Mouse (Mus musculus): ENCODE data around the gene Gm16381. TPM values are rescaled to one million over a fixed set of nuclear protein-coding genes. Genes with fewer than 3 reads are reported as not detected.
"Not testable (repeated sequence)": the region's sequence is repeated elsewhere in the genome, so short reads cannot be mapped to it uniquely, and the experiment has no call there.

The Gm16381 gene
- not detected for total RNA-seq (2021)
- long read RNA-seq, experiment 1, result 0 reads
- long read RNA-seq, experiment 2, result 0 reads

DNA sequence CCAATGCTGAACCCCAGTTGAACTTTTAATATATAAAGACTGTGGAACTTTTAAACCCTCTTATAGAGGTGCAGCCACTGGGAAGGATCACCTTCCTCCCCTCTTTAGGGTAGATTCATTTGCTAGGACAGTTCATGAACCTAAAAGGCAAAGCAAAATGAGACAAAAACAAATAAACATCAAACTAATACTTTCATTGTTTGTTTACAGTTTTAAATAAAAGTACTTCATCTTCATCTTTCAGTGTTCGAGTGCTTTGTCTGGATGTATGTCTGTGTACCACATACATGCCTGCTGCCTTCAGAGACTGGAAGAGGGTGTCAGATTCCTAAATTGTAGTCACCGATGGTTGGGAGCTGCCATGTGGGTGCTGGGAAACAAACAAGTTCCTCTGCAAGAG lies at the start of gene Gm16381:
Gm16381 (minus strand) TSS at position 101 of the 400 bp plus-strand sequence.
- not testable (repeated sequence) for DNase-seq (ENCODE audit: low spot score in 2 of 2)

DNA sequence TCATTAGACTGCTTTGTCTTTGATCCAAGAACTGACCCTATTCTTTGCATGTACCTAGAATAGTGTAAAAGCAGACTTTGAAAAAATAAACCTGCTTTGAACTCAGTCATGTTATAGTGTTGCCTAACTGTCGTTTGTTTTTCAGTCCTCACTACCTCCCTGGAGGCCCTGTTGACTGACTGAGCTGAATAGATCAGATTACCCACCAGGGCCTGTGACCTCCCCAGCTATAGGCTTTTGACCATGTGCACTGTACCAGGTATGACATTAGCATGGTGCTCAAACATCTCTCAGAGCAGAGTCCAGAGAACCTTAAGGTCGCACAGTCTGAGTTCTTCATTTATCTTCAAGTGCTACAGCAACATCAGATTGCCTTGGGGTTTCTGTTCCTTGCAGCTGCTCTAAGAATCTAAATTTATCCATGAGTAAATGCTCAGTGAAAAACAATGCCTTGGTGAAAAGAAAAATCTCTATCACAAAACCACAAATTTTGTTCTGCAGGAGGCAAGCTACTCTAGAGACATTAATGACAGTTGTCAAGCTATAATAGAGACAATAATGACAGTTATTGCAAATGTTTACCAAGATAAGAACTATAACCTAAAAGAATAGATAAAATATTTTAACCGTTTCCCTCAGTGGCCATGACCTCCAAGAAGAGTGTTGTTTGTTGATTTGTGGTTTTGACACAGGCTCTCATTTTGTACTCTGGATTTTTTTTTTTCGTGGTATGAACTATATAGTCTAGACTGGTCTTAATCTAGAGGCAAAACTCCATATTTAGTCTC lies 8.7 kb upstream of the Gm16381 start:
- not testable (repeated sequence) for DNase-seq (ENCODE audit: low spot score in 2 of 2)

DNA sequence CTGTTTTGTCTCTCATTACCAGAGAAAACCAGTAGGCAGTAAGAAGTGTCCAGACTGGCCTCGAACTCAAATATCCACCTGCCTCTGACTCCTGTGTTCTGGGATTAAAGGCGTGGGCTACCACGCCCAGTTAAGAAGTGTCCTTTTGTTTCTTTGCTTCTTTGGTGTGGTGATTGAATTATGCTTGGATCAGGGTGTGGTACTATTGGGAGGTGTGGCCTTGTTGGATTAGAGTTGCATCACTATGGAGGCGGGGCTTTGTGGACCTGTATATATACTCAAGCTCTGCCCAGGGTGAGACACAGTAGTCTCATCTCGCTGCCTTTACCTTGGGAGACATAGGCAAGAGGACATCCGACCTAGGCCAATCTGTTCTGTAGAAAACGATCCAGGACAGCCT lies 25.9 kb downstream of the Gm16381 start, which contains the start of gene Gm4027:
Gm4027 (plus strand) TSS at position 301 of the 400 bp plus-strand sequence.
- not testable (repeated sequence) for DNase-seq (ENCODE audit: low spot score in 2 of 2)

DNA sequence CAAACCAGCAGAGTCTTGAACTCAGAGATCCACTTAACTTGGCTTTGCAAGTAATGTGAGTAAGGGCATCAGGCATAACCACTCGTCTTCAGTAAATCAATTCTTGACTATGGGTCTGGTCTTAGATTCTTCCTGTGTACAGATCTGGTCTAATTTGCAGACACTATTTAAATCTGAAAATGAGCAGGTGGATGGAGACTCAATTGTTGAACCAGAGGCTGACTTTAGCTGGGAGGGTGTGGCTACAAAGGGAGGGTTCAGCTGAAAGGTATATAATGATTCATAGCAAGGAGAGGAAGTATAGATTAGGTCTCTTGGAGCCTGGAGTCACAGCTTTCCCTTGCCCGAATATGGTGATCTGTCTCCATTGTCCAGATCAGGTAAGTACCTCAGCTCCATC lies 42.0 kb downstream of the Gm16381 start, which contains the start of gene Oog1:
Oog1 (plus strand) TSS at position 301 of the 400 bp plus-strand sequence.
- not testable (repeated sequence) for DNase-seq (ENCODE audit: low spot score in 2 of 2)

DNA sequence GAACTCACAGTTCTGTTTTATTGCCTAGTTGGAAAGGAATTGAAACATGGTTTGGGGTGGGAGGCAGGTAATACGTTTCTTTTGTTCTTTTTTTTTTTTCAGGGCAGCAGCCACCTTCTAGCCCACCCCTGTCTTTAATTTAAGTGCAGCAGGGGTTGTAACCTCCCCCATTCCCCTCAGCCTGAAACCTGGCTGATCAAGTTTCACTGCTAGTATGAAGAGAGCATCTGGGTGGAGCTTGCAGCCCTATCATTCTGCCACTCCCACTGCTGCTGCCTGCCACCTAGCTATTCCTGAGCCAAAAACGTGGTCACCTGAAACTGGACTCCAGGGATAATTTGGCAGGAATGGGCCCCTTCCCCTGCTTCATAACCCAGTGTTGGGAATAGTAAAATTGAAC lies 43.0 kb downstream of the Gm16381 start:
- DNase-seq (ENCODE audit: low spot score in 2 of 2), result not testable (repeated sequence)

Other genes with a start within 250 kb of the Gm16381 start
- 10 to 100 TPM; 87.3 to 94.3 TPM for gene Slirp, start 200.7 kb downstream of the Gm16381 start, total RNA-seq (2021)
- gene Alkbh1, start 200.6 kb downstream of the Gm16381 start, total RNA-seq (2021), result 10 to 100 TPM; 16.7 to 18.5 TPM
- gene Snw1, start 172.3 kb downstream of the Gm16381 start, total RNA-seq (2021), result 10 to 100 TPM; 48.2 to 48.4 TPM
- gene Gm5788, start 149.9 kb downstream of the Gm16381 start, total RNA-seq (2021), result not detected
- not detected for gene Gm8300, start 130.3 kb downstream of the Gm16381 start, total RNA-seq (2021)
- gene Oog1, start 41.9 kb downstream of the Gm16381 start, total RNA-seq (2021), result not detected
- not detected for gene Gm4027, start 25.8 kb downstream of the Gm16381 start, total RNA-seq (2021)
- gene Gm21319, start 131.1 kb upstream of the Gm16381 start, total RNA-seq (2021), result not detected
- not detected for gene Gm21936, start 150.9 kb upstream of the Gm16381 start, total RNA-seq (2021)
- not detected for gene BB287469, start 172.0 kb upstream of the Gm16381 start, total RNA-seq (2021)
- gene Gm2001, start 197.7 kb upstream of the Gm16381 start, total RNA-seq (2021), result not detected
- gene Gm2016, start 229.5 kb upstream of the Gm16381 start, total RNA-seq (2021), result not detected

Measured in layer of hippocampus, postnatal 14 days (tissue).